Mouse (Mus musculus): ENCODE results near the gene Cfap65. TPM values are rescaled to one million over a fixed set of nuclear protein-coding genes. Genes with fewer than 3 reads are reported as not detected.

Gene Cfap65
- polyA plus RNA-seq, 1 experiment from 2014 or later = not detected

GRCm38 (mm10) chr1:74915706-74916105 is 19.7 kb downstream of the Cfap65 start:
- H3K27me3 ChIP-seq (replicated peaks; ENCODE audit: low read depth, poor library complexity, severe bottlenecking) = peaks cover 41% of the 10 kb centered on the region
- H3K4me1 ChIP-seq = no peaks in the 10 kb centered on the region
- H3K4me3 ChIP-seq = no peak overlapping the region
- H3K36me3 ChIP-seq (replicated peaks) = no peaks in the 10 kb centered on the region
- no peaks in the 10 kb centered on the region for H3K9me3 ChIP-seq
- DNase-seq (ENCODE audit: low spot score) = peak; percentile 36
- H3K27ac ChIP-seq (replicated peaks) = no peak overlapping the region
- 27% methylated on average over 13 of the region's 13 CpGs for WGBS

GRCm38 (mm10) chr1:74902191-74902590 is 33.2 kb downstream of the Cfap65 start:
- Histone ChIP-seq H3K27me3 (replicated peaks; ENCODE audit: low read depth, poor library complexity, severe bottlenecking) (peaks cover 95% of the 10 kb centered on the region), H3K4me3 (no peak overlapping the region), H3K36me3 (replicated peaks) (no peaks in the 10 kb centered on the region), H3K9me3 (no peaks in the 10 kb centered on the region), H3K27ac (replicated peaks) (no peak overlapping the region), H3K4me1 (peaks cover 39% of the 10 kb centered on the region)
- WGBS = 20% methylated on average over 6 of the region's 6 CpGs
- no peak for DNase-seq (ENCODE audit: low spot score)

DNA sequence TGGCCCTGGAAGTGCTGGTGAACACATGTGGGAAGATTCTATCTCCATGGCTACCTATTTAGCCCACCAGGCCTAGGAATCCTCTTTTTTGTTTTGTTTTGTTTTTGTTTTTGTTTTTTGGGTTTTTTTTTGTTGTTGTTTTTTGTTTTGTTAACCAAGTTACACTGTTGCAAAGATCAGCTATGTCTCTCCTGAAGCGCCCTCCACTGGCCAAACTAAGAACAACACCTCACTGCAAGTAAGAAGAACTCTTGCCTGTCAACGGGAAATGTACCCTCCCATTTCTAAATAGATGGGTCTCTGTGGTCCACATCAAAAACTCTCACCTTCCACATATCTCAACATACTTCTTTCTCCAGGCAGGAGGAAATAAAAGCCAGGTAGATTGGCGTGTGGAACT is 33.7 kb downstream of the Cfap65 start:
- Histone ChIP-seq H3K36me3 (replicated peaks) (no peaks in the 10 kb centered on the region), H3K27ac (replicated peaks) (no peak overlapping the region), H3K9me3 (no peaks in the 10 kb centered on the region), H3K4me1 (peaks cover 40% of the 10 kb centered on the region), H3K27me3 (replicated peaks; ENCODE audit: low read depth, poor library complexity, severe bottlenecking) (peaks cover 96% of the 10 kb centered on the region), H3K4me3 (no peak overlapping the region)
- DNase-seq (ENCODE audit: low spot score) = peak; percentile 70
- 8% methylated on average over 3 of the region's 3 CpGs for WGBS

DNA sequence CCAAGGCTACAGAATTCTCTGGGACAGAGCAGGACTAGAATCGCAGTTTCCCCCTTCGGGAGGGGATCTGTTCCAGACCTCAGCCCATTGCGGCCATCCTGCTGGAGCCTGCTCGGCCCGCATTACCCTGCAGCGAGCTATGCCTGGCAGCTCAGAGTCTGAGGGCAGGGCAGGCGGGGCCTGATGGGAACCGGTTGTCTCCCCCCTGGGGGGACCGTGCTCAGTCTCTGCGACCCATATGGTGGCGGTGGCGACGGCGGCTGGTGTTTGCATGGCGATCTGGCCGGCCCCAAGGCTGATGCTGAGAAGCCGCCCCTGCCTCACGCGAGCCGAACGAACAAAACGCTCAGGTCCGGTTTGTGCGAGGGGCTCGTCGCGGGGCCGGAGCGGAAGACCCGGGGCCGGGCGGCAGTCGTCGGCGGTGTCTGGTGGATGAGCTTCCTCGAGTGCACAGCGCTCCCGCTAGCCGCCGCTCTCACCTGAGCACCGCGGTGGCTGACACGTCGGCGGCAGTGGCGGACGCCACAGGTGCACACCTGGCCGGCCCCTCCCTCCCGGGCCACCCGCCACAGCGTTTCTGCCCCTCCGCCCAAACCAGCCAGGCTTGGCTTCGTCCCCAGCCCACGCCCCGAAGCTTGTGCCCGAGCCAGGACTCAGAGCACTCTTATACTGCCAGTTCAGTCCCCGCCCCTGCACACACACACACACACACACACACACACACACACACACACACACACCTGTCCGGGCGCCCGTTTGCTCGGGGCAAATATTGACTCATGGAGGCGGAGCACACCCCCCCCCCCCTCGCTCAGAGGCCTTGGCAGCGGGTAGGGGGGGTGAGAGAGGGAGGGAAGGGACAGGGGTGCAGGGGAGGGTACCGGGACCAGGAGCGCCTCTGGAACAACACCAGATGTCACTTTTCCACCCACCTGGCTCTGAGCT is 34.8 kb downstream of the Cfap65 start:
- H3K36me3 ChIP-seq (replicated peaks) = no peaks in the 10 kb centered on the region
- WGBS = 1% methylated on average over 65 of the region's 66 CpGs
- peaks cover 99% of the 10 kb centered on the region for H3K27me3 ChIP-seq (replicated peaks; ENCODE audit: low read depth, poor library complexity, severe bottlenecking)
- no peaks in the 10 kb centered on the region for H3K9me3 ChIP-seq
- H3K4me3 ChIP-seq = peak overlapping the region; percentile 54
- H3K4me1 ChIP-seq = peaks cover 44% of the 10 kb centered on the region
- peak; percentile 54 for DNase-seq (ENCODE audit: low spot score)
- H3K27ac ChIP-seq (replicated peaks) = no peak overlapping the region

- Histone ChIP-seq H3K4me1 (peaks cover 44% of the 10 kb centered on the region), H3K9me3 (no peaks in the 10 kb centered on the region), H3K4me3 (peak overlapping the region; percentile 5; the same call in 1 of the 2 replicates), H3K27ac (replicated peaks) (no peak overlapping the region), H3K36me3 (replicated peaks) (no peaks in the 10 kb centered on the region), H3K27me3 (replicated peaks; ENCODE audit: low read depth, poor library complexity, severe bottlenecking) (peaks cover 100% of the 10 kb centered on the region)
- peak; percentile 36 for DNase-seq (ENCODE audit: low spot score)
- WGBS = 3% methylated on average over 10 of the region's 10 CpGs
Observed at GRCm38 (mm10) chr1:74898656-74899431, 36.6 kb downstream of the Cfap65 start.

DNA sequence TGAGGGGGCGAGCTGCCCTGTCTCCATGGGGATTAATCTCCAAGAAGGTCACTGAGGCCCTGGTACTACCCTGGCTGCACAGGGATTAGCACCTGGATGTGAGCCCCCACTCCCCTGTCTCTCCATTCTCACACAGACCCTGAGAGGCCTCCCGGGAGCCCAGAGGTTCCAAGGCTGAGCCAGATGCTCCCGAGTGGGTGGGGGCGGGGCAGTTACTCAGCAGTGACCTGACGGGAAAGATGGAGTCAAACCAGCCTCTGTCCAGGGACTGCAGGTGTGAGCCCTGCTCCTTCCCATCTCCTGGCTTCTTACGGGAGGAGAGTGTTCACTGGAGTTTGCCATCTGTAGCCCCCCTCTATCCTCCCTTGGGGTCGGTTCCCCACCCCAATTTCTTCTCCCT is 37.4 kb downstream of the Cfap65 start:
- no peaks in the 10 kb centered on the region for H3K36me3 ChIP-seq (replicated peaks)
- under 1% methylated on average over 7 of the region's 7 CpGs for WGBS
- peak; percentile 36 for DNase-seq (ENCODE audit: low spot score)

GRCm38 (mm10) chr1:74894966-74895365 is 40.4 kb downstream of the Cfap65 start:
- Histone ChIP-seq H3K36me3 (replicated peaks) (no peaks in the 10 kb centered on the region), H3K4me1 (peaks cover 38% of the 10 kb centered on the region), H3K9me3 (no peaks in the 10 kb centered on the region), H3K27me3 (replicated peaks; ENCODE audit: low read depth, poor library complexity, severe bottlenecking) (peaks cover 100% of the 10 kb centered on the region), H3K4me3 (no peak overlapping the region), H3K27ac (replicated peaks) (no peak overlapping the region)
- 19% methylated on average over 4 of the region's 4 CpGs for WGBS
- DNase-seq (ENCODE audit: low spot score) = peak; percentile 80

More for the DNA sequence above, 37.4 kb downstream of the Cfap65 start:
- Histone ChIP-seq H3K9me3 (no peaks in the 10 kb centered on the region), H3K27ac (replicated peaks) (no peak overlapping the region; the same call in 1 of the 2 replicates), H3K4me3 (no peak overlapping the region), H3K27me3 (replicated peaks; ENCODE audit: low read depth, poor library complexity, severe bottlenecking) (peaks cover 100% of the 10 kb centered on the region), H3K4me1 (peaks cover 45% of the 10 kb centered on the region)

DNA sequence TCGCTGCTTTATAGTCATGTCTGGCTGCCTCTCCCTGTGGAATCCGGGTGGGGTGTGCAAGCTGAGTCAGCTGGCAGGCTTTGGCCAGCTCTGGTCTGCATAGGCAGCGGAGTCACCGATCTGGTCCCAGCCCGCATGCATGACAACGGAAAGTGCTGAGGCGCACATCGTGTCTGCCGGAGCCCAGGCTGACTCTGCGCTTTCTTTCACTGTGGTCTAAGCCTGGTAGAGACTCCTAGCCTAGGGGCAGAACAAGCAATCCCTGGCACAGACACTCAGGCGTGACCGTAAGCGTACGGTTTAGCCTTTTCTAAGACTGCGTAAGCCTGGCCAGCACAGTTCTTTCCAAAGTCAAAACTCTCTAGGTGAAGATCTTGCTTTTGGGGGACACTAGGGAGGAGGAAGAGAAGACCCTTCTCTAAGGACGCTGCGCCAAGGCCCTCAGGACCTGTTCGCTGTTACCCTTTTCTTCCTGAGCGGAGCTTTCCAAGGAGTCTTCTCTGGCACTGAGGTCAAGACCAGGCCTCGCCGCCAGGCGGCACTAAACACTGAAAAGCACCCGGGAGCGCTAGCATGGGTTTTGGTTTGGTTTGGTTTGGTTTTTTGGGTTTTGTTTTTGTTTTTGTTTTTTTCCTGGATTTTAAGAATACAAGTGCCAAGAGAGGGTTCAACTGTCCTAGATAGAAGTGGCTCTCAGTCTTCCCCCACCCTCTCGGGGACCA is 42.1 kb downstream of the Cfap65 start, which contains the start of gene Cryba2:
Gene Cryba2 (minus strand): TSS at position 10 of the 722 bp plus-strand sequence.
- H3K9me3 ChIP-seq = no peaks in the 10 kb centered on the region
- WGBS = 4% methylated on average over 25 of the region's 25 CpGs
- peaks cover 100% of the 10 kb centered on the region for H3K27me3 ChIP-seq (replicated peaks; ENCODE audit: low read depth, poor library complexity, severe bottlenecking)
- peaks cover 22% of the 10 kb centered on the region for H3K4me1 ChIP-seq
- peak within 1 kb of the TSS; percentile 23; the same call in 1 of the 2 replicates for H3K4me3 ChIP-seq
- peak; percentile 73 for DNase-seq (ENCODE audit: low spot score)
- H3K36me3 ChIP-seq (replicated peaks) = no peaks in the 10 kb centered on the region
- no peak within 1 kb of the TSS for H3K27ac ChIP-seq (replicated peaks)

GRCm38 (mm10) chr1:74892351-74893133 is 42.9 kb downstream of the Cfap65 start:
- 2% methylated on average over 39 of the region's 39 CpGs for WGBS
- Histone ChIP-seq H3K9me3 (no peaks in the 10 kb centered on the region), H3K36me3 (replicated peaks) (no peaks in the 10 kb centered on the region), H3K27me3 (replicated peaks; ENCODE audit: low read depth, poor library complexity, severe bottlenecking) (peaks cover 100% of the 10 kb centered on the region), H3K4me1 (peaks cover 15% of the 10 kb centered on the region), H3K4me3 (peak overlapping the region; percentile 23; the same call in 1 of the 2 replicates), H3K27ac (replicated peaks) (no peak overlapping the region)
- DNase-seq (ENCODE audit: low spot score) = peak; percentile 34

GRCm38 (mm10) chr1:74891513-74891912 is 43.9 kb downstream of the Cfap65 start:
- WGBS = 4% methylated on average over 8 of the region's 8 CpGs
- Histone ChIP-seq H3K4me1 (peaks cover 8% of the 10 kb centered on the region), H3K4me3 (no peak overlapping the region), H3K27ac (replicated peaks) (no peak overlapping the region), H3K27me3 (replicated peaks; ENCODE audit: low read depth, poor library complexity, severe bottlenecking) (peaks cover 100% of the 10 kb centered on the region), H3K36me3 (replicated peaks) (no peaks in the 10 kb centered on the region), H3K9me3 (no peaks in the 10 kb centered on the region)
- peak; percentile 80 for DNase-seq (ENCODE audit: low spot score)

DNA sequence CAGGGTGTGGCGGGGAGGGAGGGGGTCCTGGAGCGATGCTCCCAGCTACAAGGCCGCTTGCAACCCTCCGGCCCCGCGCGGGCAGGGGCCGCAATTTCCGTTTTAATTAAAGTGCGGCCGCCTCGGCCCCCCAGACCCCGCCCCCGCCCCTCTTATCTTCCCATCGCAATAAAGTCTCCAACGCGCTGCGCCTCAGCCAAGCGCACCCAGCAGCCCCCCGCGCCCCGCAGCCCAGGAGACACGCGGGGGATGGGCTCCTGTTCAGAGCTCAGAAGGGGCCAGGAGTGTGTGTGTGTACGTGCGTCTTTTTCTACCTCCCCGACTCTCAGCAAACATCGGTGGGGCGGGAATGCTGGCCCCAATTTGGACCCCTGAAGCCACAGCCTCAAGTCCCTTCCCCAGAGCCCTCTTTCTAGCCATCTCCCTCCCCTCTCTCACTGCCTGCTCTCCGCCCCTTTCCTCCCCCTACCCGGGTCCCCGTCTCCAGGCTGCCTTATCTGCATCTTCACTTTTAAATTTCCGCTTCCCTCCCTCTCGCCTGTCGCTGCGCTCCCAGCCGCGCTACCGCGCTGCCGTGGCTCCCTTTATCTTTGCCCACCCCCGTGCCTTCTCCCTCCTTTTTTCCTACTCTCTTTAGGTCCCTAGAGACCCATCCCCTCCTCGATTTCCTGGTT is 49.9 kb downstream of the Cfap65 start, which contains the start of gene Fev:
Gene Fev (minus strand): TSS at position 51 of the 674 bp plus-strand sequence.
- H3K27ac ChIP-seq (replicated peaks) = no peak within 1 kb of the TSS
- DNase-seq (ENCODE audit: low spot score) = peak; percentile 46

More for the DNA sequence above, 49.9 kb downstream of the Cfap65 start, which contains the start of gene Fev:
- H3K4me3 ChIP-seq = peak within 1 kb of the TSS; percentile 48
- no peaks in the 10 kb centered on the region for H3K9me3 ChIP-seq
- WGBS = under 1% methylated on average over 43 of the region's 43 CpGs
- peaks cover 32% of the 10 kb centered on the region for H3K4me1 ChIP-seq
- peaks cover 100% of the 10 kb centered on the region for H3K27me3 ChIP-seq (replicated peaks; ENCODE audit: low read depth, poor library complexity, severe bottlenecking)
- no peaks in the 10 kb centered on the region for H3K36me3 ChIP-seq (replicated peaks)
